Mouse (Mus musculus) neural tube, embryonic 11.5 days (tissue): ENCODE measurements around the gene Olfr1028. TPM values are rescaled to one million over a fixed set of nuclear protein-coding genes. Genes with fewer than 3 reads are reported as not detected.

ENCODE experiments used
- polyA plus RNA-seq: library from polyadenylated mRNA; unstranded; fragments of >200 nt; fragmentation: Nextera tagmentation; extraction: Ambion mirVana; gene quantifications from 2 replicates; pipeline ENCODE4 v1.2.1, GENCODE M21; 2014

The Olfr1028 gene
- polyA plus RNA-seq, 1 experiment from 2014 or later: not detected

Other genes starting within 250 kb of the Olfr1028 start
- gene Olfr1009, start 235.0 kb upstream of the Olfr1028 start, polyA plus RNA-seq: not detected in 2 replicates
- not detected in 2 replicates for gene Olfr1012, start 187.7 kb upstream of the Olfr1028 start, polyA plus RNA-seq
- not detected in 2 replicates for gene Olfr1013, start 183.3 kb upstream of the Olfr1028 start, polyA plus RNA-seq
- not detected in 2 replicates for gene Olfr1014, start 177.7 kb upstream of the Olfr1028 start, polyA plus RNA-seq
- not detected in 2 replicates for gene Olfr1015, start 168.4 kb upstream of the Olfr1028 start, polyA plus RNA-seq
- not detected in 2 replicates for gene Olfr1016, start 147.9 kb upstream of the Olfr1028 start, polyA plus RNA-seq
- not detected in 2 replicates for gene Olfr1018, start 132.0 kb upstream of the Olfr1028 start, polyA plus RNA-seq
- gene Olfr1019, start 105.0 kb upstream of the Olfr1028 start, polyA plus RNA-seq: not detected in 2 replicates
- not detected in 2 replicates for gene Olfr1020, start 103.4 kb upstream of the Olfr1028 start, polyA plus RNA-seq
- gene Olfr1022, start 81.8 kb upstream of the Olfr1028 start, polyA plus RNA-seq: not detected in 2 replicates
- not detected in 2 replicates for gene Olfr1023, start 64.8 kb upstream of the Olfr1028 start, polyA plus RNA-seq
- not detected in 2 replicates for gene Olfr1024, start 45.4 kb upstream of the Olfr1028 start, polyA plus RNA-seq
- not detected in 2 replicates for gene Olfr1025-ps1, start 35.2 kb upstream of the Olfr1028 start, polyA plus RNA-seq
- gene Olfr1026, start 28.9 kb upstream of the Olfr1028 start, polyA plus RNA-seq: not detected in 2 replicates
- not detected in 2 replicates for gene Olfr1029, start 23.5 kb downstream of the Olfr1028 start, polyA plus RNA-seq
- gene Olfr1030, start 28.8 kb downstream of the Olfr1028 start, polyA plus RNA-seq: not detected in 2 replicates
- not detected in 2 replicates for gene Olfr1031, start 39.9 kb downstream of the Olfr1028 start, polyA plus RNA-seq
- gene Olfr1032, start 55.1 kb downstream of the Olfr1028 start, polyA plus RNA-seq: not detected in 2 replicates
- gene Olfr1033, start 70.2 kb downstream of the Olfr1028 start, polyA plus RNA-seq: not detected in 2 replicates
- gene Olfr1034, start 95.4 kb downstream of the Olfr1028 start, polyA plus RNA-seq: not detected in 2 replicates
- gene Olfr1036, start 123.6 kb downstream of the Olfr1028 start, polyA plus RNA-seq: not detected in 2 replicates
- gene Olfr1037, start 136.9 kb downstream of the Olfr1028 start, polyA plus RNA-seq: not detected in 2 replicates
- gene Olfr1039, start 185.5 kb downstream of the Olfr1028 start, polyA plus RNA-seq: not detected in 2 replicates
- not detected in 2 replicates for gene Olfr1040, start 196.3 kb downstream of the Olfr1028 start, polyA plus RNA-seq
- not detected in 2 replicates for gene Olfr1042, start 211.4 kb downstream of the Olfr1028 start, polyA plus RNA-seq
- gene Olfr1043, start 217.1 kb downstream of the Olfr1028 start, polyA plus RNA-seq: not detected in 2 replicates
- gene Olfr1044, start 227.4 kb downstream of the Olfr1028 start, polyA plus RNA-seq: not detected in 2 replicates
- not detected in 2 replicates for gene Olfr52, start 235.2 kb downstream of the Olfr1028 start, polyA plus RNA-seq